Comparison of ENCODE assay signal across 24 mouse cellular contexts in genomic region chr5:14040208-14040607, GRCm38 (mm10). TPM values are rescaled to one million over a fixed set of nuclear protein-coding genes. Genes with fewer than 3 reads are reported as not detected.
DNase-seq lines count a peak whose midpoint lies in the region; ATAC-seq and TF ChIP-seq lines count a peak whose summit lies in the region.
"Had no signal": no experiment of that assay in that cellular context is flagged by ENCODE, and none has a peak within 500 bp of the region (broad histone marks: within the 10 kb centered on the region; RNA-seq: fewer than 3 reads in every experiment).

No protein-coding gene starts in this region.

- peaks cover 28% of the 10 kb centered on the region for H3K79me2 ChIP-seq in myocyte (ENCODE audit: control insufficient read depth, insufficient read depth)

- no peaks in the 10 kb centered on the region for H3K36me3 ChIP-seq in hindbrain, embryonic 13.5 days
- H3K36me3 ChIP-seq in hindbrain, postnatal 0 days (ENCODE audit: insufficient read depth, low read length), result no peaks in the 10 kb centered on the region
- H3K36me3 ChIP-seq in midbrain, embryonic 12.5 days, result no peaks in the 10 kb centered on the region
- no peaks in the 10 kb centered on the region for H3K36me3 ChIP-seq in midbrain, embryonic 10.5 days
- peaks cover 4% of the 10 kb centered on the region for H3K36me3 ChIP-seq in myocyte (ENCODE audit: control insufficient read depth, insufficient read depth)
- H3K36me3 ChIP-seq: heart, embryonic 13.5 days; neural tube, embryonic 12.5 days had no signal

- no peaks in the 10 kb centered on the region for H3K9me3 ChIP-seq in hindbrain, embryonic 13.5 days
- H3K9me3 ChIP-seq in hindbrain, postnatal 0 days (ENCODE audit: low read length), result no peaks in the 10 kb centered on the region
- no peaks in the 10 kb centered on the region for H3K9me3 ChIP-seq in midbrain, embryonic 12.5 days
- H3K9me3 ChIP-seq in midbrain, embryonic 10.5 days (replicated peaks), result no peaks in the 10 kb centered on the region
- H3K9me3 ChIP-seq: heart, embryonic 13.5 days; neural tube, embryonic 12.5 days had no signal

- peaks cover 12% of the 10 kb centered on the region for H3K4me1 ChIP-seq in hindbrain, embryonic 13.5 days (replicated peaks)
- H3K4me1 ChIP-seq in hindbrain, postnatal 0 days (ENCODE audit: insufficient read depth, low read length), result no peaks in the 10 kb centered on the region
- peaks cover 12% of the 10 kb centered on the region for H3K4me1 ChIP-seq in midbrain, embryonic 12.5 days
- H3K4me1 ChIP-seq in midbrain, embryonic 10.5 days, result peaks cover 17% of the 10 kb centered on the region
- H3K4me1 ChIP-seq: heart, embryonic 13.5 days had no signal

- DNase-seq in hindbrain, postnatal 0 days (ENCODE audit: low spot score), result no peak
- DNase-seq in midbrain, embryonic 10.5 days (ENCODE audit: low spot score), result no peak
- peak; percentile 42 for DNase-seq in brain, embryonic 14.5 days (ENCODE audit: low read depth)
- DNase-seq in left cerebral cortex, adult 9 months (ENCODE audit: low spot score in 2 of 2), result no peak
- DNase-seq: adrenal gland, postnatal 36 days; cerebellum, adult 11 months; cerebellum, adult 9-11 months; forebrain, postnatal 0 days; gastrocnemius, postnatal 25 days; heart, adult 2 months; heart, postnatal 14 days; kidney, postnatal 25 days; liver, postnatal 0 days; right cerebral cortex, adult 18-20 months; thymus, adult 2 months had no signal

- H3K27ac ChIP-seq in hindbrain, embryonic 13.5 days, result peak overlapping the region; percentile 9; the same call in 1 of the 2 replicates
- H3K27ac ChIP-seq in hindbrain, postnatal 0 days, result no peak overlapping the region
- 0 out of 2 replicates have a peak overlapping the region, but pooled peaks have one; percentile 5 for H3K27ac ChIP-seq in midbrain, embryonic 12.5 days (replicated peaks)
- H3K27ac ChIP-seq in midbrain, embryonic 10.5 days (replicated peaks), result no peak overlapping the region
- H3K27ac ChIP-seq: heart, adult 2 months; heart, embryonic 13.5 days; layer of hippocampus, adult 2 months; neural tube, embryonic 12.5 days had no signal

- no peak overlapping the region for H3K4me3 ChIP-seq in hindbrain, embryonic 13.5 days
- H3K4me3 ChIP-seq in hindbrain, postnatal 0 days (ENCODE audit: low read length), result no peak overlapping the region
- no peak overlapping the region for H3K4me3 ChIP-seq in midbrain, embryonic 12.5 days
- no peak overlapping the region for H3K4me3 ChIP-seq in midbrain, embryonic 10.5 days
- H3K4me3 ChIP-seq in myocyte, result no peak overlapping the region
- H3K4me3 ChIP-seq: heart, adult 2 months; heart, embryonic 13.5 days; layer of hippocampus, adult 2 months; neural tube, embryonic 12.5 days had no signal

- no peak for TF ChIP-seq CTCF in hindbrain, postnatal 0 days (IDR thresholded peaks at IDR 0.05; ENCODE audit: low read depth)
- TF ChIP-seq CTCF in brain, embryonic 14.5 days (IDR thresholded peaks at IDR 0.05; ENCODE audit: borderline replicate concordance, extremely low read depth, insufficient read depth, insufficient read length), result no peak

- H3ac ChIP-seq in myocyte (ENCODE audit: control insufficient read depth, insufficient read length), result no peak overlapping the region

- WGBS in hindbrain, embryonic 13.5 days, result 16% methylated on average over 4 of the region's 4 CpGs
- WGBS in hindbrain, postnatal 0 days, result 20% methylated on average over 4 of the region's 4 CpGs
- 17% methylated on average over 4 of the region's 4 CpGs for WGBS in midbrain, embryonic 12.5 days
- 23% methylated on average over 4 of the region's 4 CpGs for WGBS in midbrain, embryonic 10.5 days

- ATAC-seq in hindbrain, embryonic 13.5 days (ENCODE audit: low FRiP score), result no peak
- no peak for ATAC-seq in hindbrain, postnatal 0 days
- ATAC-seq in midbrain, embryonic 12.5 days (ENCODE audit: low FRiP score, low read depth), result peak; percentile 32; the same call in 1 of the 2 replicates
- ATAC-seq: activated CD4-positive, CD25-positive, alpha-beta regulatory T cell, adult 4 months; forebrain, postnatal 0 days; liver, postnatal 0 days had no signal

- no peak for TF ChIP-seq POLR2A in brain, embryonic 14.5 days (IDR thresholded peaks at IDR 0.05; ENCODE audit: borderline replicate concordance, extremely low read depth, insufficient read depth, insufficient read length, poor library complexity, severe bottlenecking)
- no peak for TF ChIP-seq POLR2A in myocyte (IDR thresholded peaks at IDR 0.05; ENCODE audit: insufficient read length, low read depth)

- H3K4me2 ChIP-seq in hindbrain, embryonic 13.5 days, result no peak overlapping the region
- H3K4me2 ChIP-seq in hindbrain, postnatal 0 days (ENCODE audit: low read depth, low read length), result no peak overlapping the region
- H3K4me2 ChIP-seq in midbrain, embryonic 12.5 days (replicated peaks), result no peak overlapping the region
- H3K4me2 ChIP-seq in myocyte (ENCODE audit: low read depth), result peak overlapping the region; percentile 5
- H3K4me2 ChIP-seq: heart, embryonic 13.5 days; neural tube, embryonic 12.5 days had no signal

- H3K27me3 ChIP-seq in hindbrain, embryonic 13.5 days, result no peaks in the 10 kb centered on the region
- H3K27me3 ChIP-seq in hindbrain, postnatal 0 days (ENCODE audit: insufficient read depth, low read length), result no peaks in the 10 kb centered on the region
- no peaks in the 10 kb centered on the region for H3K27me3 ChIP-seq in midbrain, embryonic 12.5 days
- H3K27me3 ChIP-seq in midbrain, embryonic 10.5 days (ENCODE audit: low read depth, poor library complexity, severe bottlenecking), result no peaks in the 10 kb centered on the region
- H3K27me3 ChIP-seq in myocyte (ENCODE audit: control insufficient read depth, insufficient read depth, insufficient read length), result no peaks in the 10 kb centered on the region
- H3K27me3 ChIP-seq: heart, embryonic 13.5 days; neural tube, embryonic 12.5 days had no signal

- no peak overlapping the region for H3K9ac ChIP-seq in hindbrain, embryonic 13.5 days
- H3K9ac ChIP-seq in hindbrain, postnatal 0 days (replicated peaks; ENCODE audit: low read length), result no peak overlapping the region
- no peak overlapping the region for H3K9ac ChIP-seq in midbrain, embryonic 12.5 days (replicated peaks)
- H3K9ac ChIP-seq: forebrain, postnatal 0 days; heart, embryonic 13.5 days; liver, postnatal 0 days; neural tube, embryonic 12.5 days had no signal

TF ChIP-seq in myocyte, 11 proteins besides CTCF, POLR2A, EP300 and RAD21:
- TF ChIP-seq TCF3 (IDR thresholded peaks at IDR 0.05; ENCODE audit: insufficient read length, low read depth) (no peak), E2F4 (IDR thresholded peaks at IDR 0.05; ENCODE audit: insufficient read depth) (no peak), TCF12 (IDR thresholded peaks at IDR 0.05; ENCODE audit: insufficient read depth, poor library complexity, severe bottlenecking) (no peak), MYOG (IDR thresholded peaks at IDR 0.05; ENCODE audit: control insufficient read depth in 1 of 3, insufficient read depth in 1 of 3, insufficient read length in 2 of 3, low read depth in 2 of 3) (no peak)

RNA-seq across cellular contexts. Expression of gene Sema3e, which starts 15.1 kb away (rescaled TPM):
- polyA plus RNA-seq in hindbrain, embryonic 13.5 days (2015; fragmentation: Nextera tagmentation; extraction: Ambion mirVana), result 4.7 and 5.2 TPM in 2 replicates
- 3.6 and 4.2 TPM in 2 replicates for total RNA-seq in hindbrain, postnatal 0 days (2014; rRNA removed)
- 3.5 and 3.6 TPM in 2 replicates for polyA plus RNA-seq in hindbrain, postnatal 0 days (2015; fragmentation: Nextera tagmentation; extraction: Ambion mirVana)
- polyA plus RNA-seq in midbrain, embryonic 12.5 days (2016; fragmentation: Nextera tagmentation; extraction: Ambion mirVana), result 1.6 and 1.7 TPM in 2 replicates
- 1.7 and 1.8 TPM in 2 replicates for polyA plus RNA-seq in midbrain, embryonic 10.5 days (2016; fragmentation: Nextera tagmentation; extraction: Ambion mirVana)
- 1.2 and 2.9 TPM in 2 replicates for polyA plus RNA-seq in brain, embryonic 14.5 days (2012; rRNA removed)
- polyA plus RNA-seq in myocyte (2012; fragmentation: generic; extraction: Trizol), result 9.9 TPM
- total RNA-seq: megakaryocyte progenitor cell, adult 5-6 weeks had no signal
- polyA plus RNA-seq: liver, adult 2 months had no signal

Comparison
In these comparisons a context has a peak if more than half of its experiments do, and no peak if none do; other contexts are left out.
1. H3K27ac ChIP-seq: peak in hindbrain, embryonic 13.5 days (single experiment) and midbrain, embryonic 12.5 days (single experiment); none in hindbrain, postnatal 0 days (single experiment) and midbrain, embryonic 10.5 days (single experiment).